In genomic region chr6:73228408-73228807, GRCm38 (mm10) we compare ENCODE assay signal across 10 mouse cellular contexts. TPM values are rescaled to one million over a fixed set of nuclear protein-coding genes. Genes with fewer than 3 reads are reported as not detected.
DNase-seq lines count a peak whose midpoint lies in the region; ATAC-seq lines count a peak whose summit lies in the region.
"Had no signal": no experiment of that assay in that cellular context is flagged by ENCODE, and none has a peak within 500 bp of the region (broad histone marks: within the 10 kb centered on the region; RNA-seq: fewer than 3 reads in every experiment).

No protein-coding gene starts in this region.

- 29% methylated on average over 4 of the region's 4 CpGs for WGBS in embryonic facial prominence, embryonic 10.5 days

- peak overlapping the region; percentile 73 for H3K27ac ChIP-seq in embryonic facial prominence, embryonic 10.5 days (replicated peaks)

- peak; percentile 56 for DNase-seq in gastrocnemius, adult 18-20 months (ENCODE audit: low spot score)
- DNase-seq in gastrocnemius, postnatal 10 days, result no peak
- peak; percentile 66 for DNase-seq in embryonic facial prominence, embryonic 10.5 days (ENCODE audit: low spot score)
- DNase-seq in heart, postnatal 25 days (ENCODE audit: low spot score), result peak; percentile 27
- DNase-seq in lung, postnatal 4 days, result peak; percentile 23 to 44
- DNase-seq in layer of hippocampus, postnatal 10 days (ENCODE audit: low spot score in 2 of 2), result no peak
- DNase-seq in Muller cell, postnatal 12 days (ENCODE audit: inconsistent ontology term), result no peak

- no peak for ATAC-seq in erythroblast, adult 5-6 weeks (replicated peaks; ENCODE audit: low FRiP score, poor library complexity, severe bottlenecking)
- ATAC-seq: activated CD4-positive, CD25-positive, alpha-beta regulatory T cell, adult 4 months had no signal

- intact Hi-C loops in heart, postnatal 25 days (cut with DNase I), result loop anchor here (5.0 to 10.0 kb wide), 3 partner anchors 71 to 584 kb away; no protein-coding TSS in a partner anchor

- H3K27me3 ChIP-seq in embryonic facial prominence, embryonic 10.5 days (replicated peaks; ENCODE audit: low read depth, poor library complexity, severe bottlenecking), result no peaks in the 10 kb centered on the region

- no peaks in the 10 kb centered on the region for H3K36me3 ChIP-seq in embryonic facial prominence, embryonic 10.5 days (replicated peaks)

- peaks cover 8% of the 10 kb centered on the region; the same call in 1 of the 2 replicates for H3K4me1 ChIP-seq in embryonic facial prominence, embryonic 10.5 days

- no peak overlapping the region for H3K4me3 ChIP-seq in embryonic facial prominence, embryonic 10.5 days
- H3K4me3 ChIP-seq: megakaryocyte, embryonic 14.5 days had no signal

- no peaks in the 10 kb centered on the region for H3K9me3 ChIP-seq in embryonic facial prominence, embryonic 10.5 days
- H3K9me3 ChIP-seq: megakaryocyte, embryonic 14.5 days had no signal

RNA-seq across cellular contexts. Expression of gene Dnah6, which starts 7.0 kb away (rescaled TPM):
- under 1 TPM; 0.02 to 0.05 TPM for total RNA-seq in gastrocnemius, adult 18-20 months (2021)
- under 1 TPM; 0.05 to 0.11 TPM for total RNA-seq in gastrocnemius, postnatal 10 days (2021)
- 0.01 and 0.04 TPM in 2 replicates for polyA plus RNA-seq in embryonic facial prominence, embryonic 10.5 days (2016; fragmentation: Nextera tagmentation; extraction: Ambion mirVana)
- under 1 TPM; 0.08 to 0.11 TPM for total RNA-seq in heart, postnatal 25 days (2021)
- total RNA-seq in erythroblast, adult 5-6 weeks (2015; ENCODE audit: low replicate concordance), result not detected in 2 replicates
- under 0.01 and 0.14 TPM in 2 replicates for total RNA-seq in erythroblast, adult 5-6 weeks (2017; ENCODE audit: low replicate concordance)
- total RNA-seq in layer of hippocampus, postnatal 10 days (2021), result 1 to 10 TPM; 1.8 to 2.4 TPM

RNA-seq across cellular contexts. Expression of gene Suclg1, which starts 19.8 kb away (rescaled TPM):
- total RNA-seq in gastrocnemius, adult 18-20 months (2021), result 100 to 1,000 TPM; 311 to 329 TPM
- 100 to 1,000 TPM; 389 to 428 TPM for total RNA-seq in gastrocnemius, postnatal 10 days (2021)
- polyA plus RNA-seq in embryonic facial prominence, embryonic 10.5 days (2016; fragmentation: Nextera tagmentation; extraction: Ambion mirVana), result 164 and 169 TPM in 2 replicates
- total RNA-seq in heart, postnatal 25 days (2021), result 100 to 1,000 TPM; 581 TPM
- 33.4 and 49.9 TPM in 2 replicates for total RNA-seq in erythroblast, adult 5-6 weeks (2015; ENCODE audit: low replicate concordance)
- total RNA-seq in erythroblast, adult 5-6 weeks (2017; ENCODE audit: low replicate concordance), result 18.1 and 39.3 TPM in 2 replicates
- 100 to 1,000 TPM; 109 to 114 TPM for total RNA-seq in layer of hippocampus, postnatal 10 days (2021)

Comparison
In these comparisons a context has a peak if more than half of its experiments do, and no peak if none do; other contexts are left out.
1. DNase-seq: peak in gastrocnemius, adult 18-20 months (single experiment), embryonic facial prominence, embryonic 10.5 days (single experiment), heart, postnatal 25 days (single experiment) and lung, postnatal 4 days (2 of 2); none in gastrocnemius, postnatal 10 days (single experiment), layer of hippocampus, postnatal 10 days (0 of 2) and Muller cell, postnatal 12 days (single experiment).